Mouse (Mus musculus) erythroid progenitor cell, adult 5-6 weeks (primary cell): Measurements from ENCODE around the gene Nckap5. TPM values are rescaled to one million over a fixed set of nuclear protein-coding genes. Genes with fewer than 3 reads are reported as not detected.

Source experiments
- ATAC-seq: replicated peaks from 2 replicates; pipeline ENCODE4 v1.8.0; 2016; ENCODE audit warnings: moderate number of reproducible peaks, mild to moderate bottlenecking, moderate TSS enrichment, inconsistent platforms; ENCODE audit not compliant: poor library complexity, low FRiP score, severe bottlenecking
- total RNA-seq, 2 experiments: library from RNA; stranded (forward) in 1 of 2; stranded (reverse) in 1 of 2; fragments of 150-400 nt in 1 of 2; fragments of 186-747, 209-891 nt in 1 of 2; gene quantifications; 2 replicates each; pipeline versions ENCODE4 v1.2.3 to v1.2.4; 2015 to 2017; ENCODE audit warnings: low replicate concordance in 2 of 2

Nckap5 gene
- total RNA-seq, 2 experiments from 2014 or later: not detected

DNA sequence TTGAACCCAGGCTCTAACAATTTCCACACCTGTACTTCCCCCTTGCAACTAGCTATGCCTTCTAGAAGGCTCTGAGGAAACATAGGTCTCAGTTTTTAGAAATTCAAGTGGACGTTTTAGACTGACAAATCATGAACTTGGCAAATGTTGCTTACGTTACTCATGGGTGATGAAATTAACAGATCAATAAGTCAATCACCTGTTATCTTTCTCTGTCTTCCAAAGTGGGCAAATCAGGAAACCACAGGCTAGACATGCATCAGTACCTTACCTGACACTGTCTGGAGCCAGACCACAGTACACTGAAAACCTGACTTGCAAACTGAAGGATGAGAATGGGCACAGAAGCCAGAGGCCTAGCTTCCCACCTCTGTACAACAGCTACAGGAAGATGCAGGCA is 529.5 kb downstream of the Nckap5 start:
- no peak for ATAC-seq

DNA sequence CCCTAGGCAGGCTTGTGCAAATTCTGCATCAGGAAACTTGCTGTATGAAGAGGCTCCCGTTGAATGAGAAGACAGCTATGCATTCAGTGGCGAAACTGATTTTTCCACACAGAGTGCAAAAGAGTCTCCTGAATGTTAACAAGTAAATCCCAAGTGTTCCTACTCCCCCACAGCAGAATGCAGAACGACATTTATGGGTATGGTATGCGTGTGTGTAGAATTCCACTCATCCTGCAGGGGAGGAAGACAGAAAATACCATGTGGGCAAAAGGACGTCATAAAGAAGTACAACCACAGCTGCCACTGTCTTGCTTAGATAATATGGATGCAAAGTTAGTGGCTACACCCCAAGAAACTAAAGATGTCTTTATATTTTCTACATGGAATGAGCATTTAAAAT is 565.7 kb downstream of the Nckap5 start:
- ATAC-seq: no peak

DNA sequence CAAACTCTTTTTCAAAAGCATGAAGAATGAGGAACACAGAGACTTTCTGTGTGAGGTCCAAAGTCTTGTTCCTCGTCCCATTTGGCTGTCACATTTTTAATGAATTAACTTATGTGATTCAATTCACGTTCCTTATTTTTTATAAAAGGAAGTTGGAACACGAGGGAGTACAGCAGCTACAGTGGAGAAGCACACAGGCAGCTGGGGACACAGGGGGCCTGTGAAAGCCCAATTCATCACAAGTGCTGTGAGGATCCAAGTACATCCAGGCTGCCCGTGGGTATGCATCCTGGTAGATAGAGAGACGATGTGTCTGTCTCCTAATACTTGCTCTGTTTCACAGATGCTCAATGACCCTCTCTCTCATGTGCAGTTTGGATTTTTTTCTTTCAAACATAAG is 576.2 kb downstream of the Nckap5 start:
- no peak for ATAC-seq

DNA sequence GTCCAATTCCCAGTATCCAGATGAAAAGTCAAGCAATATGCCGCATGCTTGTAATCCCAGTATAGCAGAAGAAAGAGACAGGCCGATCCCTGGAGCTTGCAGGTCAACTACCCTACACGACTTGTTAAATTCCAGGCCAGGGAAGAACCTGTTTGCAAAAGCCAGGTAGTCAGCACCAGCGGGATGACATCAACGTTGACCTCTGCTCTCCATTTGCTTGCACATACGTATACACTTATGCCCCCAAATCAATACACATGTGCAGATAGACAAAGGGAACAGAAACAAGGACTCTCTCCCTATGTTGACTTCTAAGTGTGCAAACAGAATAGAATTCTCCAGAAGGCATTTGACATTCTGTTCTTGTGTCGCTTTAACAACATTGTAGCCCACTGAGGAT is 576.7 kb downstream of the Nckap5 start:
- no peak for ATAC-seq

DNA sequence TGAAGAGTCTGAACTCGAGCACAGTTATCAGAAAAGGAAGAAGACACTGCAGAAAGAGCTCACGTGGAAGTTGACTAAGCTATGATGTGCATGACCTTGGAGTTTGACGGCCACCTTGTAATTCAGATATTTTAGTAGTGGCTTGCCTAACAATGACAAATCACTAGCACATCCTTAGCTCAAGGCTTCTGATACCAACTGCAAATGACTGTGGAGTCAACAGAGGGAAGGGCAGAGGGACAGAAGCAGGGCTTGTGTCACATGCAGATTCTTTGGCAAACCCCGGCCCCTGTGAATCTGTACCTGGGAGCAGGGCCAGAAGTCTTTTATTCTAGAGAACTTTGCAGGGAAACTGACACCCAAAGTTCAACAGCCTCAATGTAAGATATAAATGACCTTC is 597.4 kb downstream of the Nckap5 start:
- ATAC-seq: no peak

DNA sequence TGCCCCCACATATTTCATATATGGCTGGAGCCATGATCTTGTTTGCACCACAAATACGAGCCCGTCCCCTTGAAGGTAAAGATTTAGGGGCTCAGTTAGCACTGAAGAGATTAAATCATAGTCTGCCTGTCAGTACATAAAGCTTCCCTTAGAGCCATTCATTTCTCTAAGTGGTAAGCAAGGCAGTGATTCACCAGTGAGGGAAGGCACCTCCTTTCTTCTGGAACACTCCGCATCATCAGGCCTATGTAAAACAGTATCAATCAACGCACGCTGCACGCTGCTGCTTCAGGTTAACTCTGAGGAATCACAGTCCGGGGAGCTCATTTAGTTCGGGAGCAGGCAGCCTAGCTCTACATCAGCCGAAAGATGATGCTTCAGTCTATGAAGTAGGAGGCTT is 599.4 kb downstream of the Nckap5 start:
- no peak for ATAC-seq

DNA sequence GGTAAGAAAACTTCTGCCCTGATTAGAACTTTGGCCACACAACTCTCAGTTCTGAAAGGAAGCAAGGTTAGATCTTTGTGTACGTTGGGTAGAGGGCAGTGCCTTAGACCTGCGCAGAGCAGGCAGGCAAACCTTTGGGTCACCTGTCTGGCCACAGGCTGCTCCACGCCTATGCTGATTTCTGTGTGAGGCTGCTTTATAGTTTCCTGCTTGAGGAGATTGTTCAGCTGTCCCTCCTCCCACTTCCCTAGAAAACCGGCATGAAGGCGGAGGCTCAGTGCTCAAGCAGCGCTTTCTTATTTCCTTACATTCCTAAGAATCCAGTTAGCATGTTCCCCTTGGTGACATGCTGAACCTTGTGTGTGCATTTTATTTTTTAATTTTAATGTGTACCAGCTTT is 620.4 kb downstream of the Nckap5 start:
- no peak for ATAC-seq

DNA sequence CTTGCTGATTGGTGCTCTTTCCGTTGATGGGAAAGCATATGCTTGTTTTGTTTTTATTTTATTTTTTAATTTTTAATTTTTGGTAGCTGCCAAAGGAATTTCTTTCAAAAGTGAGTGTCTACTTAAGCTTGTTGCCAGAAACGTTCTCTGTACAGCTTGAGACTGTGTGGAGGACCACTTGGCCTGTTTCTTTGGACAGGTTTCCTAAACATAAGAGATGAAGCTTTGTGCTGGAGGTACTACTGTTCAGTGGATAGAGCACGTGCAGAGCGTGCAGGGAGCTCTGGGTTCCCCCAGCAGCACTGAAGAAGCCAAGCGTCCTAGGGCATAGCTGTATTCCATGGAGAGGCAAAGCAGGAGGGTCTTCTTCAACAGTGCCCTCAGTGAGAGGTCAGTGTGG is 620.9 kb downstream of the Nckap5 start:
- no peak for ATAC-seq

DNA sequence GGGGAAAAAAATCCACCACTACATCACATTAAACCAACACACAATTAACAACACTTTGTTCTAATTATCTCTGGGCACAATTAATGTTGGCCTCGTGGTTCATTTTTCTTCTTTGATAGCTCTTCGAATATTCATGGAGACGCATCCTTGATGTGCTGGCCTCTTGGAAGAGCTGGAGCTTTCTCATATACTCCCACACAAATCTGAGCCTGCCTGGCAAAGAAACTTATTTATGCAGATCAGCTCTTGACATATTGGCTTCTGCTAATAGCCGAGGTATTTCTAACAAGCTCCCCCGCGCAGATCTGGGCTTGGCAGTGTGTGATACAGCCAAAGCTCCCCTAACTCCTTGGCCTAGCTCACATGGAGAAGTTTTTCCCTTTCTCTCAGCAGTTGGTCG is 621.5 kb downstream of the Nckap5 start:
- no peak for ATAC-seq

DNA sequence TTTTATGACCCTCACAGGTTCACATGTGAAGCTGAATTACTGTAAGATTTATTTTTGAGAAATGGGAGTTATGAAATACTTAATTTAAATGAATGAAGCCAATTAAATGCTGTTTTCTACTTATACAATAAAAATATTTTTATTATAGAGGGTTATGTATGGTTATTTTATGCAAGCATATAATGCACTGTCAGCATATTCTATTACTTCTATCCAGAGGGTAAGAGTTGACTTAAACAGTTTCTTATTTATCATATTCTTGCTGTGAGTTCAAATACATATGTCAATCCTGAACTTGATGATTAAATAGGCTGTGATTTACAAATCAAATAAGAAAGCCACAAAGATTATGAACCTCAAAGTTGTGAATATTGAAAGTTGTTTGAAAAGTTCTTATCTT is 633.7 kb downstream of the Nckap5 start:
- ATAC-seq: no peak

DNA sequence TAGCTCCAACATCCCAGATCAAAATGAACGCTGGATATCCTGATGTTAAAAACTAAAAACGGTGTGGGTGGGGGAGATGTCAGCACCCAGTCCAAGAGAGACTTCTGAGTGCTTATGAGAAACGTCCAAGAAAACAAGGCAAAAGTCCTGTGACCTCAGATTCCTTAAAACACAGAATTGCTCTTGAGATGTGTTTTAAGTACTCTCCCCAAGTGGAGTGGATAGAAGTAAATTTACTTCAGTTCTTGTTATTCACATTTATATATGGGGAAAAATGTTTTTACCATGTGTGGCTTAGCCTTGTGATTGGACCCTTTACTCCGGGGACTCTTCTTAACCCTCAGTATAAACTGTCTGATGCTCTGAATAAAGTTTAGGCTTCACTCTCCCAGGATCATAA is 640.2 kb downstream of the Nckap5 start:
- no peak for ATAC-seq

DNA sequence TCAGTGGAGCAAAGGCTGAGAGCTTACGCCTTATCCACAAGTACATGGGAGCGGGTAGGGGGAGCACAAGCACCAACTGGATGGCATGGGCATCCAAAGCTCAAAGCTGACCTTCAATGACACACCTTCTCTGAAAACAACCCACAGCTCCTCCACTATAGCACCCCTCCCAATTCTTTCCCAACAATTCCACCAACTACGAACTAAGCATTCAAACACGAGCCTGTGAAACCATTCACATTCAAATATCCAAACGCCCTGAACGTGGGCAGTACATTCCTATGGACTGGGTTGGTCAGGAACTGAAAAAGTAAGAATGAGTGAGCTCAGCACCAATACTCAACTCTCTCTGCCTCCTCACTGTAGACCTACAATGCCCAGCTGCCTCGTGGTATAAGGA is 646.8 kb downstream of the Nckap5 start:
- ATAC-seq: no peak

DNA sequence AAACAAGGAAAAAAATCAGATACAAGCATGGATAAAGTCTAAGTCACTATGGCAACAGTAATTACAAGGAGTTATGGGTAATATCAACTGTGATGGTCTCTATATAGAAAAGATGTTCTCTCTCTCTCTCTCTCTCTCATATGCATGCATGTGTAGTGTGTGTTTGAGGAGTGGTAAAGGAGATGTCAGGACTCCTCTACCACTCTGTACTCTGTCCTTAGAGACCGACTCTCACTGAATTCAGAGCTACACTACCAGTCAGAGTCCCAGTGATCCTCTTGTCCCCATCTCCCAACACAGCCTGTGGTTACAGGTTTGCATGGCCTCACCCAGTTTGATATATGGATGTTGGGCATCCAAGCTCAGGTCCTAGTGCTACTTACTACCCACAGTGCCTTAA is 662.0 kb downstream of the Nckap5 start:
- ATAC-seq: no peak

DNA sequence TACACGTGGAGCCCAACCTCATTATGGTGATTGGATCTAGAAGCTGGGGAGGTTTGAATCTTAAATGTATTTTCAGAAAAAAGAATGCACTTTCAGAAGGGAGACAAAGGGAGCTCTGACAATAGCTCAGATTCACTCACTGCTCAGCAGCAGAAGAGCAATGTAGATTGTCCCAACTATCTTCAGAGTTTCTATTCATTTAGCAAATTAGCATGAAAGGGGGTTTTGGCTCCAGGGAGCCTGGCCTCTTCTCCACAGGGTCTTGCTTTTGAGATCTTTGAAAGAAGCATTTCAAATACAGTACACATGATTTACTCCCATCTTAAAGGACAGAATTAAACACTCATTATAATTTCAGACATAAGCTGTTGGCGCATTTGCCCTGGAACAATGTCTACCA is 662.5 kb downstream of the Nckap5 start:
- ATAC-seq: no peak

DNA sequence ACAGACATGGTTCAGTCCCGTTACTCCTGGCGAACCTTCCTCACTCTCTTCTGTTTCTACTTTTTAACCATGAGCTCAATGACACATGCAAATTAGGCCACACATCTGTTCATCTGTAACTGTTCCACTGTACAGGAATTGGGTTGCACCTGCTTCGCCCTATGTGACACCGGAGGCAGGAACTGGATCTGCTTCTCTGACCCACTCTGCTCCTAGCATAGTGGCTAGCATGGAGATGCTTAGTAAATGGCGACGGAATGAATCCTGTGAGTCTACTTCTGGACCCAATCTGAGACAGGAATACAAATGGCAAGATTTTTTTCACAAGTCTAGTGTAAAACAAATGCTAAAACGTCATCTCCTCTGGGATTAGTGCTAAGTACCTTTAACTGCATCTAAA is 663.1 kb downstream of the Nckap5 start:
- no peak for ATAC-seq

DNA sequence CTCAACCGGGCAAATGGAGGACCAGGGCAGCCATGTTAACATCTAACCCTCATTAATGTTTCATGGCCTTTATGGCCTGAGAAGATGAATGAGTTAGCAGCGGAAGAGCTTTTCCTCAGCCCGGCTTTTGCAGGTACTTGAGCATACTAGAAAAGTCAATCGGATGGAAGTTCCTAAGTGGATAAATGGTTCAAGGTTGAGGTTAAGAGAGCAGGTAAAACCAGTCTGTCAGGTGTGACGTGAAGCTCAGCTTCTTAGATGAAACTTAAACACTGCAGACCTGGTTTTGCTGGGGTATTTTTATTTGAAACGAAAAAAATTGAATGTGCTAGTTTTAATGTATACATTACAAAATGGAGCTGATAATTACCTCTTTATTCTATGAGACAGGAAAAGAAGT is 671.3 kb downstream of the Nckap5 start:
- no peak for ATAC-seq

DNA sequence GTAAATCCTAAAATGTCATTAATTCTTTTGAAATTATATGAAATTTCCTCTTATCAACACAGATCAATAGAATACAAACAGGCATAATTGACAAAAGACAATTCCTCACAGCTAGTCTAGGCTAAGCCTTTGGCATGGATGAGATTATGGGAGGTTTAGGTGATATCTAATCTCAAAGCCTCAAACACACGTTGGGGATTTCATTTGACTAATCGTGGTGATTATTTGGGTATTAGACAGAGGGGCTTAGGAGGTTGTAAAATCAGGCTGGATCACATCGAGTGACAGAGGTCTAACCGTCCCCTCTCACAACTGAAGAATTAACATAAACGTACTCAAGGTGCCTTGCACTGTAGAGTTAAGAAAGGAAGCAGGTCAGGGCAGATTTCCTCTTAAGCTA is 674.8 kb downstream of the Nckap5 start:
- no peak for ATAC-seq

DNA sequence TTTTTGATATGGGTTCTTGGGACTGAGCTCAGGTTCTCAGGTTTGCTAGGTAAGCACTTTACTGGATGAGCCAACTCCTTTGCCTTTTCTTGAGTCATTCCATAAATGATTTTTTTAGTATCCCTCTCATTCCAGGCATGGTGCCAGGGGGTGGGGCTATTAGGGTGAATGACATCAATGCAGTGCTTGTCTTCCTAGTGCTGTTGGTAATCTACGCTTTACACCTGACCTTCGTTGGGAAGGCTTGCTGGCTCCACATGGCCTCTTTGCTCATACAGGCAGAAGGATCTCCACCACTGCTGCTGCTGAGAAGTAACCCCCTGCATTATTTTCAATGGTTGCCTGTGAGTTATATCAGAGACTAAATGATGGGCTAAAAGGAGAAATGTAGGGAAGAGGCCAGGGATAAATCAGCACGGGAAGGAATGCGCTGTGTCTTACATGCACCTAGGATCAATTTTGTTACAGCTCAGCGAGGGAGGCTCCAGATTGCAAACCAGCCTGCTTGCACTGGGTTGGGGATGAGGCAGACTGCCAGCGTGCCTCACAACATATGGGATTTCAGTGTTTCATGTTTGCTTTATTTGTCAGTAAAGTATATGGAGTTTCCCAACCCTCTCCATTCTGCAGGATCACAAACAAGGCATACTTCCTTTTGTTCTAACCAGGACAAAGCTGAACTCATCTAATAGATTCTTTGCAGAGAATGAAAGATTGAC is 676.9 kb downstream of the Nckap5 start:
- no peak for ATAC-seq

DNA sequence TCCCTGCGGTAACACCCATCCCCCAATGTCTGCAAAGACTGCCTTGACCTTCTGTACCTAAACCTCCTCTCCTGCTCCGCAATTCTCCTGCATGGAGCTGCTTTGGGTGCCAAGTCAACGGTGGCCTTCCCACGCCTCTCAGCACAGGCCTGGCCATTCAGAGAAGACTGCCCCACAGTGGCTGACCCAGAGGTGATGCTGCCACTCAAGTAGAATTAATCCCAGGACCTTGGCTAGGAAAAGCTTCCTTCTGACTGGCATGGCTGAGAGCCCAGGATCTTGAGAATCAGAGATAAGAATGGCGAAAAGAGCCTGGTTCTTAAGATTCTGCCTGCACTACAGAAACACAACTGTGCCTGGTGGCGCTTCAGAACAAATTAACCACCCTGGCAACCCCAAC is 678.4 kb downstream of the Nckap5 start:
- no peak for ATAC-seq

DNA sequence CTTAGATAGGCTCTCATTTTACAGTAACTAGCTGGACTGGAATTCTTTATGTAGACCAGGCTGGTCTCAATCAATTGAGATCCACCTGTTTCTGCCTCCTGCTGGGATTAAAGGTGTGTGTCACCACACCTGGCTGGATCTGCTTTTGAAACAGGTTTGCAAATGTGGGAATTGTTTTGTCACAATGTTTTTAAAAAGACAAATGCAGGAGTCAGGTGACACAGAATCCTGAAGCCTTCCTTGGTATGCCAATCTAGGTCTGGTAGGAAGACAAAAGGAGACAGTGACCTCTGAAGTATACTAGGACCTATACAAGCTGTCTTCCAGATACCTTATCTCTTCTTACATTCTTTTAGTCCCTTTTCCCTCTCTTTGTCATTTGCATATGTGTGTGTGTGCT is 680.6 kb downstream of the Nckap5 start:
- no peak for ATAC-seq

DNA sequence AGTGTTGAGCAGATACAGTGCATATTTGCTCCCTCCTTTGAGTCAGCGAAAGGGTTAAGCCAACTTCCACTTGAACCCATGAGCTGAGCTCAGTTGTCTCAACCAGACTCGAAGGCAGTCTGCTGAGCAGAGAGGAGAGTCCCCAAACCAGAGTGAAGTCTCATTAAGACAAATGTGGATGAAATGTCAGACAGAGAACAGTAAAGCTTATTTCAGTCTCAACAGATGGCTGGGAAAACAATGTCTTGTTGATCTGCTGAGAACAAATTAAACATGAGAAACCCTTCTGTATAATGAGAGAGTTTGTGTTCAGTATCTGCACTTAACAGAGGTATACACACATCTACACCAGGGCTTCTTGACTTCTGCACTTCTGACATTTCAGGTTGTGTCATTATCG is 694.9 kb downstream of the Nckap5 start:
- no peak for ATAC-seq

DNA sequence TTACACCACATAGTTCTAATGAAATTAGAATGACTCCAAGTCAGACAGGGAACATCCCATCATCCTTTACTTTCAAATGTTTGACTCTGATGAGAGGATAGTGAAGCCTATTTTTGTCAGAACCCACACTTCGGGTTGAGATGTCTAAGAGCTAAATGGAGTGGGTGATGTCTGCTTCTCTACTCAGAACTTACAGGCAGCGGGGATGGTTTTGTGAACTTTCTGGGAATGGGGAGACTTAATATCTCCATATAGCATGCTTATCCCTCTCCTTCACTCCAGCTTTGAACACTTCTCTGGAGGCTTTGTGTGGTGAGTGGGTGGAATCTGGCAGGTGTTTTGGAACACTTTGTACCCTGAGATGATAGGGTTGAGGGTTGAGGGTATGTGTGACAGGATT is 698.3 kb downstream of the Nckap5 start:
- no peak for ATAC-seq
